Mouse (Mus musculus): ENCODE results near the gene Dctpp1. TPM values are rescaled to one million over a fixed set of nuclear protein-coding genes. Genes with fewer than 3 reads are reported as not detected.

The Dctpp1 gene
- total RNA-seq, 2 experiments from 2014 or later: 62.4 to 106 TPM

- ATAC-seq (replicated peaks; ENCODE audit: poor library complexity): no peak
Measured at GRCm38 (mm10) chr7:127212432-127213250, 47.9 kb downstream of the Dctpp1 start.

GRCm38 (mm10) chr7:127211014-127211745 lies 49.3 kb downstream of the Dctpp1 start:
- no peak for ATAC-seq (replicated peaks; ENCODE audit: poor library complexity)

- ATAC-seq (replicated peaks; ENCODE audit: poor library complexity): no peak
Measured at GRCm38 (mm10) chr7:127210266-127210665, 50.2 kb downstream of the Dctpp1 start.

GRCm38 (mm10) chr7:127209851-127210250 lies 50.7 kb downstream of the Dctpp1 start:
- no peak for ATAC-seq (replicated peaks; ENCODE audit: poor library complexity)

GRCm38 (mm10) chr7:127208553-127209438 lies 51.7 kb downstream of the Dctpp1 start, which contains the start of gene Mylpf:
TSS of gene Mylpf (plus strand) at chr7:127208890.
- peak; percentile 76 for ATAC-seq (replicated peaks; ENCODE audit: poor library complexity)

GRCm38 (mm10) chr7:127208295-127208552 lies 52.3 kb downstream of the Dctpp1 start, which contains the start of gene Tbc1d10b:
TSS of gene Tbc1d10b (minus strand) at chr7:127208468.
- ATAC-seq (replicated peaks; ENCODE audit: poor library complexity): no peak

- ATAC-seq (replicated peaks; ENCODE audit: poor library complexity): no peak
Measured at GRCm38 (mm10) chr7:127207374-127208294, 52.9 kb downstream of the Dctpp1 start.

Other genes starting within 250 kb of the Dctpp1 start
- gene Mvp, start 246.1 kb downstream of the Dctpp1 start, total RNA-seq (2015): 2.2 and 5.1 TPM in 2 replicates
- gene Mvp, start 246.1 kb downstream of the Dctpp1 start, total RNA-seq (2017): 17.4 and 19.2 TPM in 2 replicates
- gene Pagr1b, start 244.2 kb downstream of the Dctpp1 start, total RNA-seq (2015): not detected in 2 replicates
- not detected in 2 replicates for gene Pagr1b, start 244.2 kb downstream of the Dctpp1 start, total RNA-seq (2017)
- gene Pagr1a, start 243.4 kb downstream of the Dctpp1 start, total RNA-seq (2015): 44.2 and 55.4 TPM in 2 replicates
- gene Pagr1a, start 243.4 kb downstream of the Dctpp1 start, total RNA-seq (2017): 39.8 and 48.1 TPM in 2 replicates
- gene Gm42742, start 239.6 kb downstream of the Dctpp1 start, total RNA-seq (2015): 0.69 TPM in 1 of 2 replicates, not detected in the other
- 0.21 and 3.7 TPM in 2 replicates for gene Gm42742, start 239.6 kb downstream of the Dctpp1 start, total RNA-seq (2017)
- gene Prrt2, start 239.5 kb downstream of the Dctpp1 start, total RNA-seq (2015): 0.74 and 1.1 TPM in 2 replicates
- gene Prrt2, start 239.5 kb downstream of the Dctpp1 start, total RNA-seq (2017): 0.44 TPM in 1 of 2 replicates, not detected in the other
- gene Maz, start 233.7 kb downstream of the Dctpp1 start, total RNA-seq (2015): 93.4 and 103 TPM in 2 replicates
- 64.2 and 64.5 TPM in 2 replicates for gene Maz, start 233.7 kb downstream of the Dctpp1 start, total RNA-seq (2017)
- 76.8 and 89.8 TPM in 2 replicates for gene Kif22, start 218.2 kb downstream of the Dctpp1 start, total RNA-seq (2015)
- 67.8 and 84.8 TPM in 2 replicates for gene Kif22, start 218.2 kb downstream of the Dctpp1 start, total RNA-seq (2017)
- 4.4 and 4.7 TPM in 2 replicates for gene Zg16, start 173.4 kb downstream of the Dctpp1 start, total RNA-seq (2015)
- gene Zg16, start 173.4 kb downstream of the Dctpp1 start, total RNA-seq (2017): 1.7 and 4.0 TPM in 2 replicates
- 27.4 and 27.5 TPM in 2 replicates for gene AI467606, start 169.3 kb downstream of the Dctpp1 start, total RNA-seq (2015)
- 17.5 and 20.6 TPM in 2 replicates for gene AI467606, start 169.3 kb downstream of the Dctpp1 start, total RNA-seq (2017)
- 2.0 and 3.5 TPM in 2 replicates for gene Qprt, start 138.5 kb downstream of the Dctpp1 start, total RNA-seq (2015)
- gene Qprt, start 138.5 kb downstream of the Dctpp1 start, total RNA-seq (2017): 1.1 and 1.9 TPM in 2 replicates
- 86.0 and 93.4 TPM in 2 replicates for gene Spn, start 122.9 kb downstream of the Dctpp1 start, total RNA-seq (2015)
- 294 and 316 TPM in 2 replicates for gene Spn, start 122.9 kb downstream of the Dctpp1 start, total RNA-seq (2017)
- gene Cd2bp2, start 64.7 kb downstream of the Dctpp1 start, total RNA-seq (2015): 16.8 and 17.4 TPM in 2 replicates
- gene Cd2bp2, start 64.7 kb downstream of the Dctpp1 start, total RNA-seq (2017): 56.0 and 65.7 TPM in 2 replicates
- 12.8 and 13.8 TPM in 2 replicates for gene Tbc1d10b, start 52.2 kb downstream of the Dctpp1 start, total RNA-seq (2015)
- 34.0 and 36.0 TPM in 2 replicates for gene Tbc1d10b, start 52.2 kb downstream of the Dctpp1 start, total RNA-seq (2017)
- 7.8 and 10.6 TPM in 2 replicates for gene Mylpf, start 51.8 kb downstream of the Dctpp1 start, total RNA-seq (2015)
- gene Mylpf, start 51.8 kb downstream of the Dctpp1 start, total RNA-seq (2017): 6.0 and 6.8 TPM in 2 replicates
- 6.5 and 9.0 TPM in 2 replicates for gene Zfp553, start 27.6 kb downstream of the Dctpp1 start, total RNA-seq (2015)
- gene Zfp553, start 27.6 kb downstream of the Dctpp1 start, total RNA-seq (2017): 13.8 and 15.4 TPM in 2 replicates
- gene Sept1, start 27.6 kb downstream of the Dctpp1 start, total RNA-seq (2015): 27.0 and 38.6 TPM in 2 replicates
- 21.7 and 35.4 TPM in 2 replicates for gene Sept1, start 27.6 kb downstream of the Dctpp1 start, total RNA-seq (2017)
- 3.4 and 3.5 TPM in 2 replicates for gene Zfp771, start 16.4 kb downstream of the Dctpp1 start, total RNA-seq (2015)
- 2.7 and 8.0 TPM in 2 replicates for gene Zfp771, start 16.4 kb downstream of the Dctpp1 start, total RNA-seq (2017)
- 63.9 and 74.4 TPM in 2 replicates for gene Sephs2, start 13.3 kb upstream of the Dctpp1 start, total RNA-seq (2015)
- gene Sephs2, start 13.3 kb upstream of the Dctpp1 start, total RNA-seq (2017): 161 and 168 TPM in 2 replicates
- 50.3 and 53.6 TPM in 2 replicates for gene Itgal, start 35.6 kb upstream of the Dctpp1 start, total RNA-seq (2015)
- gene Itgal, start 35.6 kb upstream of the Dctpp1 start, total RNA-seq (2017): 21.4 and 23.8 TPM in 2 replicates
- 2.3 and 3.2 TPM in 2 replicates for gene Zfp768, start 84.9 kb upstream of the Dctpp1 start, total RNA-seq (2015)
- gene Zfp768, start 84.9 kb upstream of the Dctpp1 start, total RNA-seq (2017): 6.5 and 8.9 TPM in 2 replicates
- gene Zfp747, start 115.3 kb upstream of the Dctpp1 start, total RNA-seq (2015): 4.2 and 4.3 TPM in 2 replicates
- gene Zfp747, start 115.3 kb upstream of the Dctpp1 start, total RNA-seq (2017): 7.4 and 9.2 TPM in 2 replicates
- 1.5 and 2.1 TPM in 2 replicates for gene 9130019O22Rik, start 126.5 kb upstream of the Dctpp1 start, total RNA-seq (2015)
- 4.2 and 6.5 TPM in 2 replicates for gene 9130019O22Rik, start 126.5 kb upstream of the Dctpp1 start, total RNA-seq (2017)
- 1.0 and 1.5 TPM in 2 replicates for gene E430018J23Rik, start 132.9 kb upstream of the Dctpp1 start, total RNA-seq (2015)
- gene E430018J23Rik, start 132.9 kb upstream of the Dctpp1 start, total RNA-seq (2017): 2.3 and 4.8 TPM in 2 replicates
- 9.3 and 10.9 TPM in 2 replicates for gene Zfp764, start 146.1 kb upstream of the Dctpp1 start, total RNA-seq (2015)
- gene Zfp764, start 146.1 kb upstream of the Dctpp1 start, total RNA-seq (2017): 9.9 and 12.4 TPM in 2 replicates
- gene Zfp688, start 161.4 kb upstream of the Dctpp1 start, total RNA-seq (2015): 7.1 and 9.0 TPM in 2 replicates
- gene Zfp688, start 161.4 kb upstream of the Dctpp1 start, total RNA-seq (2017): 4.7 and 5.9 TPM in 2 replicates
- gene Zfp689, start 188.4 kb upstream of the Dctpp1 start, total RNA-seq (2015): 2.2 and 2.3 TPM in 2 replicates
- 1.2 and 3.0 TPM in 2 replicates for gene Zfp689, start 188.4 kb upstream of the Dctpp1 start, total RNA-seq (2017)
- gene Prr14, start 198.9 kb upstream of the Dctpp1 start, total RNA-seq (2015): 74.8 and 85.3 TPM in 2 replicates
- gene Prr14, start 198.9 kb upstream of the Dctpp1 start, total RNA-seq (2017): 22.6 and 27.2 TPM in 2 replicates
- 90.7 and 101 TPM in 2 replicates for gene Fbrs, start 218.5 kb upstream of the Dctpp1 start, total RNA-seq (2015)
- gene Fbrs, start 218.5 kb upstream of the Dctpp1 start, total RNA-seq (2017): 19.5 and 20.0 TPM in 2 replicates

All from megakaryocyte progenitor cell, adult 5-6 weeks (primary cell).